Mouse (Mus musculus) megakaryocyte, embryonic 14.5 days (primary cell): Measurements from ENCODE around the gene Brca1.

Experiments used
- FLI1 ChIP-seq: IDR thresholded peaks from 2 replicates; pipeline ENCODE4 v1.6.1; 2012; ENCODE audit warnings: low read length, inconsistent platforms, mixed read lengths
- GATA1 ChIP-seq: IDR thresholded peaks from 3 replicates; pipeline ENCODE4 v1.6.1; 2012; ENCODE audit warnings: mixed read lengths, low read length, inconsistent platforms, borderline replicate concordance

- TF ChIP-seq GATA1 (no peak), FLI1 (no peak)
These were observed 84.1 kb downstream of the Brca1 start for GRCm38 (mm10) chr11:101467477-101468262.
